Mouse (Mus musculus) testis, postnatal 10 days (tissue): Measurements from ENCODE around the gene Ankrd36.

ENCODE experiments used
- DNase-seq: peaks from one replicate; pipeline ENCODE4 v3.0.0; 2021; ENCODE audit warnings: low spot score

Ankrd36 gene

DNA sequence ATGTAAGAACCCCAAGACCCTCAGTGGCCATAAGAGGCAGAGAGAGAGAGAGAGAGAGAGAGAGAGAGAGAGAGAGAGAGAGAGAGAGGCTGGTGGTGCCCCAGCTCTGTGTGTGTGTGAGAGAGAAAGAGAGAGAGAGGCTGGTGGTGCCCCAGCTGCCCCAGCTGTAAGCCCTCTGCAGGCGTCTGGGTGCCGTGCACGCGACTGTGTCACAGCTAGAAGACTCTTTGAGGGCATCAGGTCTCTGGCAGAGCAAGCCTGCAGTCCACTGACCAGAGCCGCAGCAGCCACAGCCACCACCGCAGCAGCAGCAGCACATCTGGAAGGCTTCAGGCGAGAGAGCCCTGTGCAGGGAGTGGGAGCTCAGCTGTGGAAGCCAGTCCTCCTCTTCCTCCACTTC lies 114.8 kb downstream of the Ankrd36 start:
- DNase-seq: no peak

DNA sequence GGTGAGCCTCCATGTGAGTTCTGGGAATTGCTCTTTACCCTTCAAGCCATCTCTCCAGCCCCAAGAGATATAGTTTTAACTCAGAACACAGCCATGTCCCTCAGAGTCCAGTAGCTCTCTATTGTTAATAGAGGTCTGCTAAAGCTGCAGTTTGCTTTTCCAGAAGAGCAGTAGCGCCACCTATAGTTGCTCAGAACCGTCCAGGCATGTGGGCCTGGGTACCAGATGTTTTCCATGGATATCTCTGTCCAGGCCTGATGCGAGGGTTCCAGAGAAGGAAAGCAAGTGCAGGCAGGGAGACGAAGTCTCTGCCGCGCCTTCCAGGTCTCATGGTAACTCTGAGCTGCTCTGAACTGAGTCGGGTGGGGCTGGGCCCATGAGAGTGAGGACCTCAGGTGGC lies 122.3 kb downstream of the Ankrd36 start:
- peak; percentile 59 for DNase-seq

DNA sequence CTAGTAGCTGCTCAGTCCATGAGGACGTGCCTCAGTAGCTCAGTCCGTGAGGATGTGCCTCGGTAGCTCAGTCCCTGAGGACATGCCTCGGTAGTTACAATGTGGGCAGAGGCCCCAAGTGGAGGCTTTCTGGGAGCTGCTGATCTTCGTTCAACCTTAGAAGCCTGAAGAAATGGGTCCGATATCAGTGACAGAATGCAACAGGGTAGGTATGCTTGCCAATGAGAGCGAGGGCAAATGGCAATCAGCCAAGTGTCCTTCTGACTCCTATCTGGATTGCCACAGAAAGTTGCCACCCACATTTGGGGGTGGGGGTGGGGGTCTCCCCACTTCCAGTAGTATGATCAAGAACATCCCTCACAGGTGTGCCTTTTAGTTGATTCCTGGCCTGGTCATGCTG lies 131.3 kb downstream of the Ankrd36 start:
- DNase-seq: no peak

DNA sequence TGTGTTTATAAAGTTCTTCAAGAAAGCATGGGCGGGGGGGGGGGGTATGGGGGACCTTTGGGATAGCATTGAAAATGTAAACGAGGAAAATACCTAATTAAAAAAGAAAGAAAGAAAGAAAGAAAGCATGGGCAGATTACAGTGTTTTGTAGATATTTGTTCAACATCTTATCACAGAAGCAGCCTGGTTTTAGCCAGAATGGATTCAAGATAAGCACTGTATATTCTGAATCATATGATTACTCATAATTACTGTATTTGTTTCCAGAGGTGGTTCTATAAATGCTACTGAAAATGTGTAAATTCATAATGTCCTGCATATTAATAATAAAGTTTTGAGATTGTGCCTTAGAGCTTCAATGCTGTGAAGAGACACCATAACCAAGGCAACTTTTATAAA lies 131.8 kb downstream of the Ankrd36 start:
- no peak for DNase-seq

DNA sequence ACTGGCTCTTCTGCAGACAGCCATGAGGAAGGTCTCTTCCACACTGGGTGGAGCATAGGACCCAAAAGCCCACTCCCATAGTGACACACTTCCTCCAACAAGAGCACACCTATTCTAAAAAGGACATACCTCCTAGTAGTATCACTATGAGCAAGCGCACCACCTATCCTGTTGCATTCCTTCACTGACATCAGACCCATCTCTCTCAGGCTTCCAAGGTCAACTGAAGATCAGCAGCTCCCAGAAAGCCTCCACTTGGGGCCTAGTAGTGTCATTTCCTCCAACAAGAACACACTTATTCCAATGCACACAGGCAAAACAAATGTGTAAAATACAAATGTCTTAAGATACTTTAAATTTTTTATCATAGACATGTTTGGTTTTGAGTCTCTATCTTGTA lies 132.3 kb downstream of the Ankrd36 start:
- DNase-seq: no peak

DNA sequence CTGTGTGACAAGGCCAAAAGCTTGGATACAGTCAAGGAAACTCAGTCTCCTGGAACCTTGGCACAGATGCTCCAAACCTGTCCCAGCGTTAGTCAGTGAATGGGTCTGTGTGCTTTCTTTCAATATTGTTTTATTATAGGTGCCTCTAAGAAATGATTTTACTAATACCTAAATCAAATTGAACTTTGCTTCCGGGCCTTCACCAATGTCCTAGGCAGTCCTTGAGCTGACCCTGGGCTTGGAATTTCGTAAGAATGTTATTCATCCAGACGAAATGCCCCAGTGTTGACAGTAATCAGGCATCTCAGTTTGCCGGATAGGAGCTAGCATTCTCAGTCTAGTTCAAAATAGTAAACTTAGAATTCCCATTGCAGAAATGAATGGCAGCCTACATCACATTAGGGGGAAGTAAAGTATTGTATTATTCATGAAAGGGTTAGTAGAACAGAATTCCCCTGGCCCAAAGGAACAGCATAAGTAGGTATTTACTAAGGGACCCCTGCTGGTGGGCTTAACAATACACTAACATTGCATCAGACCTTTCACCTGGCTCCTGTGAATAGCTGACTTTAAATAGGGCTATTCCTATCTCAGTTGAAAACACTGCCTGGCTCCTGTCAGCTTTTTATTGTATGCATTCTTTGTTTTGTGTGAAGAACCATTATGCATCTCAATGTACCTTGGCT lies 132.9 kb downstream of the Ankrd36 start:
- DNase-seq: no peak

DNA sequence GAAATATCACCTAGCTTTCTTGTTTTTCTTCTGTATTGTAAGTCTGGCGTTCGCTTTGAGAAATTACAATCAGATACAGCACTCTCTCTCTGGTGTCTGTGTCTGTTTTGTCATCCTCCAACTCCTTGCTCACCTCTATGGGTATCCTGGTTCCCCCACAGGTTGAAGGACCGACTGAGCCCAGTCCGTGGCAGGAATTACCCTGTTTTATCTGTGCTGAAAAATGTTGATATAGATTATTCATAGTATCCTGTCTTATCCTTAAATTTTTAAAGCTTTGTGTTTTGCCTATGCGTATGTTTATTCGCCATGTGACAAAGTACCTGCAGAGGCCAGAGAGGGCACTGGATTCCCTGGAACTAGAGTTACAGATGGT lies 133.5 kb downstream of the Ankrd36 start:
- no peak for DNase-seq

DNA sequence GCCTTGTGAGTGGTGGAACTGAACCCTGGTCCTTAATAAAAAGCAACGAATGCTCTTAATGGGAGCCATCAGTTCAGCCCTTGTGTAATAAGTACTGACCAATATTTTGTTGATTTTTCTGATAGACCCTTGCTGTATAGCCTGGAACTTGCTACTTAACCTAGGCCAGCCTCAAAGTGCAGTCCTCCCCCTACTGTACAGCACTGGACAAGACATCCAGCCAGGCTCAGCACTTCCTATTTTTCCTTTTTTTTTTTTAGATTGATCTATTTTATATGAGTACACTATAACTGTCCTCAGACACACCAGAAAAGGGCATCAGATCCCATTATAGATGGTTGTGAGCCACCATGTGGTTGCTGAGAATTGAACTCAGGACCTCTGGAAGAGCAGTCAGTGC lies 133.9 kb downstream of the Ankrd36 start:
- no peak for DNase-seq

DNA sequence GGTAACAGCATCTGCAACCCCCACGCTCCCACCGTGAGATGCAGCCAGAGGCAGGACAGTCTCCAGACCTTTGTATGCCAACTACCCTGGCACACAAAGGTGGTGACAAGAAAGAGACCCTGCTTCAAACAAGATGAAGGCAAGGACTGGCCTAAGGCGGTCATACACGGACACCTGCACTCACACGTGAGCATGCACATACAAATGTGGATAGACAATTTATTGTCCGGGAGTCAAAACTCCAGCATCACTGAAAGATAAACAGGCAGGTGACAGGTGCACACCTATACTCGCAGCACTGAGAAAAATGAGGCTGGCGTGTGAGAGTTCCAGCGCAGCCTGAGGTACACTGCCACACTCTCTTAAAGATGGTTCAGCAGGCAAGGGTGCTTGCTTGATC lies 136.5 kb downstream of the Ankrd36 start:
- peak; percentile 38 for DNase-seq

DNA sequence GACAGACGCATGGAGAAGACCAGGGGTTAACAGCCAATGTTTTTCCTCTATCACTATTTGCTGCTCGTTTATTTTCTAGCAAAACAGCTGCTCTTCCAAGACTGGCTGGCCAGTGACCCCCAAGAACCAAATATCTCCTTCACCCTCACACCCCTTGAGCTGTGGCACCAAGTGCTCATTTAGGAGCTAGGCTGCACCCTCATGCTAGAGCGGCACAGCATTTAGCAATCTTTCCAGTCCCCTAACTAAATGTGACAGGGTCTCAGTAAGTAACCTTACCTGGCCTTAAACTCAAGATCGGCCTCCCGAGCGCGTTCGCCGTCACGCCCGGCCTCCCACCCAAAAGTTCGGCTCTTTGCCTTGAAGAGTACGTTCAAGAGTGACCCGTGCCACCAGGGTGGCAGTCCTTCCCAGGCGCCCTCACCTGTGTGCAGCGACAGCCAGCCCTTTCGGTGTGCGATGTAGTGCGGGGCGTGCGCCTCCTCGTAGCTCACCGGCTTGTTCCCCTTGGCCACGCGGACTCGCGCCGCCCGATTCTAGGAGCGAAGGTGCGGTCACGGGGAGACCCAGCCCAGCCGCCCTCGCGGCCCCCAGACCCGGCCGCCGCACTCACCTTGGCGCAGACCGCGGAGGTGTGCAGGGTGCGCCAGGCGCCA lies 137.5 kb downstream of the Ankrd36 start:
- DNase-seq: peak; percentile 63

DNA sequence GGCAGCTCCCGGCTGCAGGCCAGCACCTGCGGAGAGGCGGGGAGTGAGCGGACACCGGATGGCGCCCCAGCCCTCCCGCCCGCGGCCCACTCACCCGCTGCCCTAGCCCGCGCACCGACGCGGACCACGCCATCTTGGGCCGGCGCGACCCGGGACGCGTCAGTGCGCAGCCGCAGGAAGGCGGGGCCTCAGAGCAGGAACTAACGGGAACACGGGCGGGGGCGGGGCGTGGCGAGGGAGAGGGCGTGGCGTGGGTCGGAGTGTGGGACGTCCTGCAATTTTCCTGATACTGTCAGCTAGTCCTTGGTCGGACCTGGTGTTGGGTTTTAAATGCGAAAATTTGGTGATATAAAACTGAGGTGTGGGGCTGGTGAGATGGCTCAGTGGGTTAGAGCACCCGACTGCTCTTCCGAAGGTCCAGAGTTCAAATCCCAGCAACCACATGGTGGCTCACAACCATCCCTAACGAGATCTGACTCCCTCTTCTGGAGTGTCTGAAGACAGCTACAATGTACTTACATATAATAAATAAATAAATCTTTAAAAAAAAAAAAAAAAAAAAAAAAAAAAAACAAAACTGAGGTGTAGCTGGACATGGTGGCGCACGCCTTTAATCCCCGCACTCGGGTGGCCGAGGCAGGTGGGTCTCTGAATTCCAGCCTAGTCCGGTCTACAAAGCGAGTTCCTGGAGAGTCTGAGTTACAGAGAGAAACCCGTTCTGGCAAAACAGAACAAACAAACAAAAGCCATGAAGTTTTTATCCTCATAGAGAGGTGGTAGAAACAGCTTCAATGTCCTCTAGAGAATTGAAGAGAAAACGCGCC lies 138.3 kb downstream of the Ankrd36 start:
- peak; percentile 98 for DNase-seq

DNA sequence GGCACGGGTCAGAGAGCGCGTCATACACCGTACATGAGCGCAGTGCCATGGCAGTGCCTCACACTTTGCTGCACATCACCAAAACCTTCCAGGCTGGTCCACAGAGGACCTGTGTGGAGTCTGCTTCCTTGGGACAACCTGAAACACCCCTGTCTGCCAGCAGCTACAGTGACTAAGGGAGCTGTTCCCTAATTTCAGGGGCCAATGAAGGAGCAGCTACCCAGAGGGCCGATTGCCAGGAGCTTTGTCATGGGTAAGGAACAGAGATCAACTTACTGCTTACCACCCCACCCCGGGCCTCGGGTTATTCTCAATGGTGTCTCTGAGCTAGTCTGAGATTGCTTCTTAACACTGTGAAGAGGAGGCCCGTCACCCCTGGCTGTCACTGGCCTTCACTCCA lies 145.7 kb downstream of the Ankrd36 start:
- DNase-seq: peak; percentile 37

DNA sequence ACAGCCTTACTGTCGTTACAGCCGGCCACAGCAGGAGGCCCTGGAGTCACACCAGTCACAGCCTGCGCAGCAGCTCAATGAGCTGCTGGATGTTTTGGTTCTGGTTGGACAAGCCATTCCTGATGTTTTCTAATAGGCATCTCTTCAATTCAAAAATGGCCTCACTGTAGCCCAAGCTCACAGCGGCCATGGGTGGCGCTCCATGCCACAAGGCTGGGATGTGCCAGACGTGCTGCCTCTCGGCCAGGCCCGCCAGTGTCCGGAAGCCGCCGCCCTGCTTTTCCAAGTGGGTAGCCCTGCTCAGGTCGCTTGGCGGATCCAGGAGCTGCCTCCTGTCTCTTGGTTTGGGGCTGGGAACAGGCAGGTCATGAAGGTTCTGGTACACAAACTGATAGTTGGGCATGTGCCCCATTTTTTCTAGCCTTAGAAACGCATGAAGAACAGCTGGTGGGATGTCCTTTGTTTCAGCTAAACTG lies 146.2 kb downstream of the Ankrd36 start, which contains the start of gene Mrps24:
TSS of gene Mrps24 (minus strand) at position 51 of the 476 bp plus-strand sequence.
- DNase-seq: peak; percentile 44

DNA sequence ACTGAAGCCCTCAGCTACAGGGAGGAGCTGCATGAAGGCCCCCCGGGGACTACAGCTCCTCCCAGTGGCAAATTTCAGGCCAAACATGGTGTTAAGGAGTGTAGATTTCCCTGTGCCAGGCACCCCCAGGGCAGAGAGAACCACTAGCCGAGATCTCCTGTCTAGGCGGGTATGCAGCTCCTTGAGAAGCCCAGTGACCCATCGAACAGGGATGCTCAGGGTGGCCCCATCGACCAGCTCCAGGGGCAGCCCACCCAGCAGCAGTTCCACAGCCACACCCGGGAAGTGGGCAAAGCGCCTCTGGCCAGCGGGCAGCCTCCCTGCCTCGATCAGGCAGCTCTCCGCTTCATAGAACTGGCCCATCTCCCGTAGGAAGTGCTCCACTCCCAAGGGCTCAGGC lies 146.8 kb downstream of the Ankrd36 start:
- DNase-seq: peak; percentile 43

DNA sequence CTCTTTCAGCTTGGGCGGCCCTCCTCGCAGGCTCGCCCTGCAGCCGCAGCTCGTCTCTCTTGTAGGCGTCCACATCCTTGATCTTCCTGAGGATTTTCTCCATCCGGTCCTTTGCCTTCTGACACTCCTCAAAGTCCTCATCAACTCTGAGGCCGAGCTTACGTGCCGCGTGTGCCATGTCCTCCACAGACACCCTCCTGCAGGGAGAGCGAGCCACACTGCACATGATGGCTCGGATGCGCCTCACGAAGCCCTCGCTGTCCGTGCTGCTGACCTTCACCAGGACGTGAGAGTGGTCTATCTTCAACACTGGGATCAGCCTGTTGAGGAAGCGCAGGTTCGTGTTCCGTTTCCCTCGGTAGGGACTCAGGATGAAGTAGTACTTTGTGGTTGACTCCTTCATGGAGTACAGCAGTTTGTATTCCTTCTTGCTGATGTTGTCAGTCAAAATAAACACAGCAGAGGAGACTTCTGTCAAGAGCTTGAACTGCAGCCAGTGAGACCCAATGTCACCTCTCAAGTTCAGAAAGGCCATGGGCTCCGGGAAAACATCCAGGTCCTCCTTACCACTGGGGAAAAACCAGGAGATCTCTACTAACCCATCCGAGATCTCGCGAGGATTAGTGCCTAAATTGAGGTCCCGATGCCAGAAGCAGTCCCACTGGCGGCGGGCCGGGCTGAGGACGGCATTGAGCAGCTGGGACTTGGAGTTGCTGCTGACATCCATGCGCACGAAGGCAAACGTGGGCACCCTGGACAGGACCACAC lies 147.6 kb downstream of the Ankrd36 start:
- peak; percentile 42 for DNase-seq

DNA sequence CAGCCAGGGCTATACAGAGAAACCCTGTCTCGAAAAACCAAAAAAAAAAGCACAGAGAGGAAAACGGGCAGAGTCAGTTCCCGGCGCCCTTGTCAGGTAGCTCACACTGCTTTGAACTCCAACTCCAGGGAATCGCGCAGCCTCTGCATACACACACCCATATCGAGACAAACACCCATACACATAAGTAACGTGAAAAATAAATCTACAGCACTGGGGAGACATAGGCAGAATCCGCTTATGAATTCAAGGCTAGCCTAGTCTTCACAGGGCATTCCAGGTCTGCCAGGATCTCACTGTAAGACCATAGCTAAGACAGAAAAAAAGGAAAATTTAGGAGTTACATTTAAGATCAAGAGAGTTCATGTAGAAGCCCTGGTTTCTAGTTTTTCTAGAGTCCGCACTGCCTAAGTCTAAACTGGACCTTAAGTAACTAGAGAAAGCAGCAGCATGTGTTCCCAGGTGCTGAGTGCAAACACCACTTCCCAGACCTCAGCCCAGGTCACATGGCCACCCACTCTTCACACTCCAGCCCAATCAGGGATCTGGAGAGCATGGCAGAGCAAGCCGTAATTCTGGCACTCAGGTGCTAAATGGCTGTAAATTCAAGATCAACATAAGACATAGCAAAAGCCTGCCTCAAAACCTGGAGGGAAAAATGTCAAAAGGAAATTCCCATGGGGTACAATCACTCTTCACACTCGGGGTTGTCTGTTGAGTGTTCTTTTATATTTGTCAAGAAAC lies 149.3 kb downstream of the Ankrd36 start:
- DNase-seq: peak; percentile 18

DNA sequence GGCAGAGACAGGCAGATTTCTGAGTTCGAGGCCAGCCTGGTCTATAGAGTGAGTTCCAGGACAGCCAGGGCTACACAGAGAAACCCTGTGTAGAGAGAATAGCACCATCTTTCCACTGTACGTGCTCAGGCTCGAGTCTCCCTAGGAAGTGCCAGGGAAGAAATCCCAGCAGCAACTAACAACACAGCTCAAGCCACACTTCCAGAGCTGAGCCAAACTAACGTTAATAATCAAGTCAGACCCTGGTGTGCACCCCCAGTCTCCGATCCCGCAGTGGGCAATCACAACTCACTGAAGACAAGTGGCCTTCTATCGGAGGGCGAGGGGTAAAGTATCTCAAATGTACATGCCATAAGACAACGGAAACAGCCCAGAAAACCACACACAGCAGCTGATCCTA lies 160.1 kb downstream of the Ankrd36 start:
- DNase-seq: no peak

DNA sequence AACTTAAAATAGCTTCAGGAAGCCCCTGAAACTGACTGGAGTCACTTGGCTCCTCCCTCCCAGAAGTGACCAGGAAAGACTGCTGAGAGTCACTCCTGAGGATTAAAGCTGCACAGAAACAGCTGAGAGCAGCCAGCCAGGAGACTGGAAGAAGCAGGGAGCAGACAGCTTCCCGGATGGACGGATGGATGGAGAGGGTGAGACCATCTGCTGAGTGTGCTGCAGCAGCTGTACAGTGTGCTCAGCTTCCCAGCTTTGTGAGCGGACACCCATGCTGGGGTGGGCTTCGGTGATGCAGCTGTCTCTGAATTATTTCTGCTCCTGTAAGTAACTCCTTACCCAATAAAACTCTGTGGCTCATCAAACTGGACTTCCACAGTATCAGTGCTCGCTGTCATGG lies 162.9 kb downstream of the Ankrd36 start:
- DNase-seq: no peak

DNA sequence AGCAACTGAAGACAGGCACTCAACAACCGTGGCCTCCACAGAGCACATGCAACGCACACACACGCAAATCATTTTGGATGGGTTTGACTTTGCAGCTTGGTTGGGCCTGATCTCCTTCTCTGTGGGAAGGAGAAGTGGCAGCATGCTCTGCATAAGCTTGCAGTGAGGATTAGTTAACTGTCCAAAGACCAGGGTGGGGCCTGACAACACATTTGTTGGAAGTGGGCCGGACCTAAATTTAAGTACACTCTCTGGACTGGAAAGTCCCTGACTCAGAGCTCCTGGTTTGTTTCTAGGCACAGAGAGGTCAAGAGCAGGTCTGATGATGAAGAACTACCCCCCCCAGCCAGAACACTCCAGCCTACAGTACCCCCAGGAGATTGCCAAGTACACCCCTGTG lies 164.8 kb downstream of the Ankrd36 start:
- DNase-seq: no peak

DNA sequence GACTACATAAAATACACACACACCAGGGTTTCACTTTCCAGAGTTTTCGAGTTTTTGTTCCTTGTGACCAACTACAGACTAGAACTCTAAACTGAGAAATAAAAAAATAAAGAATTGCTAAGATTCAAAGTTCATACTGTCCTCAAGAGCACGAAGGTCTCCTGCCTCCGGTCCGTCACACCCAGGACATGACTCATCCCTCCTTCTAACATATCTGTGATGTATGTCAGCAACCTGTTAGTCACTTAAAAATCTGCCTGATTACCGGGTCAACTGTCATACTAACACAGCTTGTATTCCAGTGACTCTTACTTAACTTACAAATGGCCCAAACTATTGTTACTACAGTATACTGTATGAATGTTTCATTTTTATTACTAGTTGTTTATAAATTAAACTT lies 167.7 kb downstream of the Ankrd36 start:
- DNase-seq: no peak
